Mouse (Mus musculus): ENCODE measurements around the gene Gm49339. TPM values are rescaled to one million over a fixed set of nuclear protein-coding genes. Genes with fewer than 3 reads are reported as not detected.
"Not testable (repeated sequence)": the region's sequence is repeated elsewhere in the genome, so short reads cannot be mapped to it uniquely, and the experiment has no call there.

The Gm49339 gene
- not detected in 2 replicates for polyA plus RNA-seq (2015; fragmentation: Nextera tagmentation; extraction: Ambion mirVana)

- H3K4me1 ChIP-seq (ENCODE audit: control insufficient read depth, insufficient read depth, low read depth, low read length); H3K9ac ChIP-seq (ENCODE audit: low read depth, low read length); H3K36me3 ChIP-seq (ENCODE audit: control insufficient read depth, insufficient read depth, low read length); H3K27me3 ChIP-seq (replicated peaks; ENCODE audit: control insufficient read depth, insufficient read depth, low read length); H3K27ac ChIP-seq (ENCODE audit: low read depth, low read length); H3K4me3 ChIP-seq (ENCODE audit: low read length); H3K4me2 ChIP-seq (ENCODE audit: low read length); ATAC-seq; H3K9me3 ChIP-seq (ENCODE audit: control insufficient read depth, low read length): not testable (repeated sequence)
- 100% methylated on average over 1 of the region's 3 CpGs for WGBS
These were observed at the start of gene Gm49339, which contains the start of gene Lilr4b for GRCm38 (mm10) chr10:51480397-51480796. Gm49339 (plus strand) TSS chr10:51480612. Lilr4b (plus strand) TSS chr10:51480632.

- no peaks in the 10 kb centered on the region for H3K36me3 ChIP-seq (ENCODE audit: control insufficient read depth, insufficient read depth, low read length)
- H3K4me2 ChIP-seq (ENCODE audit: low read length) = no peak overlapping the region
- H3K4me1 ChIP-seq (ENCODE audit: control insufficient read depth, insufficient read depth, low read depth, low read length) = no peaks in the 10 kb centered on the region
- ATAC-seq = no peak
- no peaks in the 10 kb centered on the region for H3K9me3 ChIP-seq (ENCODE audit: control insufficient read depth, low read length)
- no peaks in the 10 kb centered on the region for H3K27me3 ChIP-seq (replicated peaks; ENCODE audit: control insufficient read depth, insufficient read depth, low read length)
- H3K9ac ChIP-seq (ENCODE audit: low read depth, low read length) = no peak overlapping the region
- no peak overlapping the region for H3K4me3 ChIP-seq (ENCODE audit: low read length)
- H3K27ac ChIP-seq (ENCODE audit: low read depth, low read length) = no peak overlapping the region
These were observed 47.5 kb upstream of the Gm49339 start for GRCm38 (mm10) chr10:51432940-51433339.

GRCm38 (mm10) chr10:51435684-51436083 lies 44.7 kb upstream of the Gm49339 start:
- Histone ChIP-seq H3K4me2 (ENCODE audit: low read length) (no peak overlapping the region), H3K27ac (ENCODE audit: low read depth, low read length) (no peak overlapping the region), H3K4me3 (ENCODE audit: low read length) (no peak overlapping the region), H3K4me1 (ENCODE audit: control insufficient read depth, insufficient read depth, low read depth, low read length) (no peaks in the 10 kb centered on the region), H3K36me3 (ENCODE audit: control insufficient read depth, insufficient read depth, low read length) (no peaks in the 10 kb centered on the region), H3K9ac (ENCODE audit: low read depth, low read length) (no peak overlapping the region), H3K27me3 (replicated peaks; ENCODE audit: control insufficient read depth, insufficient read depth, low read length) (no peaks in the 10 kb centered on the region), H3K9me3 (ENCODE audit: control insufficient read depth, low read length) (0 out of 2 replicates have a peak, but pooled peaks cover 2% of the 10 kb centered on the region)
- 81% methylated on average over 3 of the region's 3 CpGs for WGBS
- no peak for ATAC-seq

GRCm38 (mm10) chr10:51451610-51452009 lies 28.8 kb upstream of the Gm49339 start:
- ATAC-seq = no peak
- WGBS = 86% methylated on average over 4 of the region's 4 CpGs
- H3K9me3 ChIP-seq (ENCODE audit: control insufficient read depth, low read length) = no peaks in the 10 kb centered on the region

GRCm38 (mm10) chr10:51453616-51454298 lies 26.7 kb upstream of the Gm49339 start:
- no peak overlapping the region for H3K9ac ChIP-seq (ENCODE audit: low read depth, low read length)
- H3K27ac ChIP-seq (ENCODE audit: low read depth, low read length) = no peak overlapping the region
- H3K27me3 ChIP-seq (replicated peaks; ENCODE audit: control insufficient read depth, insufficient read depth, low read length) = no peaks in the 10 kb centered on the region
- H3K36me3 ChIP-seq (ENCODE audit: control insufficient read depth, insufficient read depth, low read length) = no peaks in the 10 kb centered on the region
- no peaks in the 10 kb centered on the region for H3K4me1 ChIP-seq (ENCODE audit: control insufficient read depth, insufficient read depth, low read depth, low read length)
- H3K9me3 ChIP-seq (ENCODE audit: control insufficient read depth, low read length) = no peaks in the 10 kb centered on the region
- 89% methylated on average over 1 of the region's 1 CpGs for WGBS
- no peak overlapping the region for H3K4me2 ChIP-seq (ENCODE audit: low read length)
- no peak overlapping the region for H3K4me3 ChIP-seq (ENCODE audit: low read length)
- no peak for ATAC-seq

More at GRCm38 (mm10) chr10:51451610-51452009, 28.8 kb upstream of the Gm49339 start:
- H3K36me3 ChIP-seq (ENCODE audit: control insufficient read depth, insufficient read depth, low read length) = no peaks in the 10 kb centered on the region
- H3K27me3 ChIP-seq (replicated peaks; ENCODE audit: control insufficient read depth, insufficient read depth, low read length) = no peaks in the 10 kb centered on the region
- H3K4me1 ChIP-seq (ENCODE audit: control insufficient read depth, insufficient read depth, low read depth, low read length) = no peaks in the 10 kb centered on the region
- H3K4me3 ChIP-seq (ENCODE audit: low read length) = no peak overlapping the region
- H3K27ac ChIP-seq (ENCODE audit: low read depth, low read length) = no peak overlapping the region
- no peak overlapping the region for H3K4me2 ChIP-seq (ENCODE audit: low read length)
- no peak overlapping the region for H3K9ac ChIP-seq (ENCODE audit: low read depth, low read length)

- no peak overlapping the region for H3K9ac ChIP-seq (ENCODE audit: low read depth, low read length)
- H3K27ac ChIP-seq (ENCODE audit: low read depth, low read length) = no peak overlapping the region
- 85% methylated on average over 1 of the region's 1 CpGs for WGBS
These were observed 26.0 kb upstream of the Gm49339 start for GRCm38 (mm10) chr10:51454365-51454764.

GRCm38 (mm10) chr10:51455762-51456161 lies 24.6 kb upstream of the Gm49339 start:
- Histone ChIP-seq H3K27me3 (replicated peaks; ENCODE audit: control insufficient read depth, insufficient read depth, low read length) (no peaks in the 10 kb centered on the region), H3K4me1 (ENCODE audit: control insufficient read depth, insufficient read depth, low read depth, low read length) (no peaks in the 10 kb centered on the region), H3K4me2 (ENCODE audit: low read length) (no peak overlapping the region), H3K9ac (ENCODE audit: low read depth, low read length) (no peak overlapping the region), H3K27ac (ENCODE audit: low read depth, low read length) (no peak overlapping the region), H3K36me3 (ENCODE audit: control insufficient read depth, insufficient read depth, low read length) (no peaks in the 10 kb centered on the region), H3K9me3 (ENCODE audit: control insufficient read depth, low read length) (no peaks in the 10 kb centered on the region), H3K4me3 (ENCODE audit: low read length) (no peak overlapping the region)
- WGBS = 100% methylated on average over 1 of the region's 1 CpGs
- no peak for ATAC-seq

More at GRCm38 (mm10) chr10:51454365-51454764, 26.0 kb upstream of the Gm49339 start:
- Histone ChIP-seq H3K36me3 (ENCODE audit: control insufficient read depth, insufficient read depth, low read length) (no peaks in the 10 kb centered on the region), H3K4me2 (ENCODE audit: low read length) (no peak overlapping the region), H3K9me3 (ENCODE audit: control insufficient read depth, low read length) (no peaks in the 10 kb centered on the region), H3K27me3 (replicated peaks; ENCODE audit: control insufficient read depth, insufficient read depth, low read length) (no peaks in the 10 kb centered on the region), H3K4me1 (ENCODE audit: control insufficient read depth, insufficient read depth, low read depth, low read length) (no peaks in the 10 kb centered on the region), H3K4me3 (ENCODE audit: low read length) (no peak overlapping the region)
- ATAC-seq = no peak

- Histone ChIP-seq H3K27me3 (replicated peaks; ENCODE audit: control insufficient read depth, insufficient read depth, low read length) (no peaks in the 10 kb centered on the region), H3K4me3 (ENCODE audit: low read length) (no peak overlapping the region), H3K27ac (ENCODE audit: low read depth, low read length) (no peak overlapping the region), H3K9me3 (ENCODE audit: control insufficient read depth, low read length) (no peaks in the 10 kb centered on the region), H3K9ac (ENCODE audit: low read depth, low read length) (no peak overlapping the region), H3K36me3 (ENCODE audit: control insufficient read depth, insufficient read depth, low read length) (no peaks in the 10 kb centered on the region), H3K4me1 (ENCODE audit: control insufficient read depth, insufficient read depth, low read depth, low read length) (no peaks in the 10 kb centered on the region), H3K4me2 (ENCODE audit: low read length) (no peak overlapping the region)
- no peak for ATAC-seq
- WGBS = 83% methylated on average over 4 of the region's 4 CpGs
These were observed 24.0 kb upstream of the Gm49339 start for GRCm38 (mm10) chr10:51456369-51456768.

GRCm38 (mm10) chr10:51463800-51464199 lies 16.6 kb upstream of the Gm49339 start:
- H3K4me1 ChIP-seq (ENCODE audit: control insufficient read depth, insufficient read depth, low read depth, low read length); H3K27ac ChIP-seq (ENCODE audit: low read depth, low read length); H3K27me3 ChIP-seq (replicated peaks; ENCODE audit: control insufficient read depth, insufficient read depth, low read length); H3K9ac ChIP-seq (ENCODE audit: low read depth, low read length); H3K4me3 ChIP-seq (ENCODE audit: low read length); H3K36me3 ChIP-seq (ENCODE audit: control insufficient read depth, insufficient read depth, low read length); H3K9me3 ChIP-seq (ENCODE audit: control insufficient read depth, low read length); ATAC-seq; H3K4me2 ChIP-seq (ENCODE audit: low read length): not testable (repeated sequence)
- whole genome bisulfite sequencing = 37% methylated on average over 4 of the region's 4 CpGs

All from hindbrain, embryonic 16.5 days (tissue).